Mouse (Mus musculus): ENCODE measurements at regions not wholly inside any gene's neighbourhood (a gene's known extent, or its start where the extent isn't known, plus 50 kb on each side); places are given as distances from the start of the nearest gene placed in this dataset.
A peak's percentile ranks its signal among the peaks of the same experiment; 100 is the strongest.

DNA sequence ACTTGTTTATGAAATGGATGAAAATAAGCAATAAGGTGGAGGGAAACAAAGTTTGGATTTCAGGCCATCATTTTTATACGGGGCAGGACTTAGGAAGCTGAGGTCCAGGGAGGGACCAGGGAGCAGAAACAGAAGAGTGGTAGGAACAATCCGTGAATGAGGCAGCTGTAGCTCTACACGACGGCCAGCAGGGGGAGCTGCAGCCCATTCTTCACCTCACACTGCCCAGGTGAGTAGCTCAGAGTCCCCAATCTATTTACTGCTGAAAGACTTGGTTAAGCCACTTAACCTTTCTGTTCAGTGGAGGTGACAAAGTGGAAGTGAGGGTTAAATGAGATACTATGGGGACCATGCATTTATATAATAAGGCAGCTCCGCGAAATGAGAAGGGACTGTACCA is 225.7 kb downstream of the Gm45692 start:
- peak; percentile 87 to 89 for TF ChIP-seq CTCF (conservative IDR thresholded peaks at IDR 0.05 in 1 of 2, IDR thresholded peaks at IDR 0.05 in 1 of 2; ENCODE audit: low read depth in 2 of 2, low read length in 2 of 2)
- TF ChIP-seq EP300 (IDR thresholded peaks at IDR 0.05; ENCODE audit: low read length): no peak
- TF ChIP-seq ZC3H11A (IDR thresholded peaks at IDR 0.05; ENCODE audit: low read depth, low read length): peak; percentile 47
- TF ChIP-seq MAX (IDR thresholded peaks at IDR 0.05; ENCODE audit: low read length): no peak
- no peak for TF ChIP-seq GABPA (IDR thresholded peaks at IDR 0.05; ENCODE audit: insufficient replicate concordance, low read depth, low read length)
- no peak for TF ChIP-seq CHD2 (IDR thresholded peaks at IDR 0.05; ENCODE audit: low read length)
- no peak for TF ChIP-seq POLR2A (IDR thresholded peaks at IDR 0.05; ENCODE audit: low read depth, low read length)
- no peak for TF ChIP-seq TCF12 (IDR thresholded peaks at IDR 0.05; ENCODE audit: low read depth, low read length)
- TF ChIP-seq MYC (IDR thresholded peaks at IDR 0.05; ENCODE audit: low read depth, low read length): no peak
